Mouse (Mus musculus) olfactory bulb, adult 2 months (tissue): ENCODE data around the gene Myl12a.

Experiments used
- CTCF ChIP-seq: fragments of 200-500 bp; IDR thresholded peaks from 2 replicates; pipeline ENCODE4 v1.5.1; 2012; ENCODE audit warnings: low read depth, mild to moderate bottlenecking, low read length, moderate library complexity; ENCODE audit not compliant: insufficient read depth
- POLR2A ChIP-seq: fragments of 200-500 bp; IDR thresholded peaks from 2 replicates; pipeline ENCODE4 v1.6.1; 2012; ENCODE audit warnings: mild to moderate bottlenecking, low read depth, low read length, moderate library complexity; ENCODE audit not compliant: insufficient read depth

- no peak for TF ChIP-seq CTCF
- no peak for TF ChIP-seq POLR2A
These were observed 37.9 kb upstream of the Myl12a start for GRCm38 (mm10) chr17:71040582-71040880.
